Comparison of ENCODE assay signal across 8 mouse cellular contexts in genomic region chr10:60831379-60831778, GRCm38 (mm10). TPM values are rescaled to one million over a fixed set of nuclear protein-coding genes. Genes with fewer than 3 reads are reported as not detected.
DNase-seq lines count a peak whose midpoint lies in the region; ATAC-seq and TF ChIP-seq lines count a peak whose summit lies in the region.

Gene Unc5b (minus strand): TSS chr10:60831581.

- peak; percentile 88; the same call in 1 of the 2 replicates for TF ChIP-seq POLR2A in lung, adult 2 months (IDR thresholded peaks at IDR 0.05; ENCODE audit: borderline replicate concordance, extremely low read depth, low read depth, low read length)

- WGBS in lung, adult 2 months = 1% methylated on average over 53 of the region's 53 CpGs

- TF ChIP-seq CTCF in lung, adult 2 months (IDR thresholded peaks at IDR 0.05; ENCODE audit: insufficient read depth, low read length) = peak; percentile 22; the same call in 1 of the 2 replicates

- peak; percentile 99 for DNase-seq in MN1 (ENCODE audit: low spot score)
- DNase-seq in cerebellum, adult 8-10 months = peak; percentile 95
- DNase-seq in frontal cortex, adult 2 months (ENCODE audit: extremely low spot score in 1 of 2, low spot score in 1 of 2) = peak; percentile 59 to 86
- DNase-seq in layer of hippocampus, adult 8-10 months (ENCODE audit: low spot score in 2 of 2) = peak; percentile 81 to 85
- DNase-seq in lung, adult 2 months = peak; percentile 95
- peak; percentile 91 for DNase-seq in ovary, postnatal 10 days (ENCODE audit: low spot score)
- DNase-seq in thymus, postnatal 0 days (ENCODE audit: low spot score) = peak; percentile 42

- H3K4me3 ChIP-seq in lung, adult 2 months (replicated peaks; ENCODE audit: extremely low read depth, low read depth, low read length) = peak within 1 kb of the TSS; percentile 74

- ATAC-seq in hematopoietic stem cell, adult 5-6 weeks (replicated peaks in 1 of 2; ENCODE audit: insufficient read depth in 1 of 2, low FRiP score in 2 of 2, low TSS enrichment in 1 of 2, low read depth in 1 of 2, poor library complexity in 2 of 2, severe bottlenecking in 2 of 2) = peak; percentile 53 to 57

- peaks cover 7% of the 10 kb centered on the region for H3K4me1 ChIP-seq in lung, adult 2 months (ENCODE audit: control insufficient read depth, insufficient read depth, low read length)

RNA-seq across cellular contexts. Expression of gene Unc5b, which starts in this region (rescaled TPM):
- 7.2 and 7.4 TPM in 2 replicates for polyA plus RNA-seq in frontal cortex, adult 2 months (2012; rRNA removed)
- total RNA-seq in hematopoietic stem cell, adult 5-6 weeks (2017) = 0.25 TPM in 1 of 2 replicates, not detected in the other
- 10 to 100 TPM; 12.9 to 16.4 (median 15.0) TPM for total RNA-seq in layer of hippocampus, adult 8-10 months (2022)
- 13.4 and 16.8 TPM in 2 replicates for polyA plus RNA-seq in lung, adult 2 months (2012; rRNA removed)
- polyA plus RNA-seq in thymus, postnatal 0 days (2015; fragmentation: Nextera tagmentation; extraction: Ambion mirVana) = 0.68 and 0.70 TPM in 2 replicates

Comparison
In these comparisons a context has a peak if more than half of its experiments do, and no peak if none do; other contexts are left out.
1. Peak in every context shown above with its lines: DNase-seq, ATAC-seq and H3K4me3 ChIP-seq.
2. RNA of gene Unc5b (total RNA-seq): 12.9 to 16.4 TPM in layer of hippocampus, adult 8-10 months; 0.25 TPM in hematopoietic stem cell, adult 5-6 weeks; every median in the first group is over 10 times any median in the second.
3. Peak in ATAC-seq in hematopoietic stem cell, adult 5-6 weeks; RNA of the gene not detected or under 1 TPM.
4. Peak in DNase-seq in thymus, postnatal 0 days; RNA of the gene not detected or under 1 TPM.
5. DNase-seq: peak in every context shown above with its lines; median percentile 99 in MN1; 95 in cerebellum, adult 8-10 months; 95 in lung, adult 2 months; 91 in ovary, postnatal 10 days; 83 in layer of hippocampus, adult 8-10 months; 72 in frontal cortex, adult 2 months; 42 in thymus, postnatal 0 days.